Mouse (Mus musculus) stomach, embryonic 15.5 days (tissue): ENCODE results near the gene 4930563M21Rik. TPM values are rescaled to one million over a fixed set of nuclear protein-coding genes. Genes with fewer than 3 reads are reported as not detected.

Source experiments
- ATAC-seq: fragments of 200-750 bp; cut with Nextera tagmentation; 2 replicates; pipeline ENCODE4 v1.8.0; 2017; ENCODE audit warnings: low read depth, moderate number of reproducible peaks, moderate TSS enrichment; ENCODE audit not compliant: insufficient read depth, low FRiP score
- H3K27ac ChIP-seq: fragments of 300-500 bp; sonication (generic); 2 replicates; pipeline ENCODE4 v1.5.1; 2015; ENCODE audit warnings: mild to moderate bottlenecking, inconsistent platforms
- H3K27me3 ChIP-seq: fragments of 300-500 bp; sonication (generic); replicated peaks from 2 replicates; pipeline ENCODE4 v1.6.1; 2015; ENCODE audit warnings: inconsistent platforms
- H3K36me3 ChIP-seq: fragments of 300-500 bp; sonication (generic); 2 replicates; pipeline ENCODE4 v1.6.1; 2015; ENCODE audit warnings: inconsistent platforms
- H3K4me1 ChIP-seq: fragments of 300-500 bp; sonication (generic); 2 replicates; pipeline ENCODE4 v1.6.1; 2015; ENCODE audit warnings: inconsistent platforms
- H3K4me2 ChIP-seq: fragments of 300-500 bp; sonication (generic); 2 replicates; pipeline ENCODE4 v1.6.1; 2015; ENCODE audit warnings: mild to moderate bottlenecking, inconsistent platforms
- H3K4me3 ChIP-seq: fragments of 300-500 bp; sonication (generic); replicated peaks from 2 replicates; pipeline ENCODE4 v1.5.1; 2015; ENCODE audit warnings: inconsistent platforms
- H3K9ac ChIP-seq: fragments of 300-500 bp; sonication (generic); 2 replicates; pipeline ENCODE4 v1.6.1; 2015; ENCODE audit warnings: inconsistent platforms
- H3K9me3 ChIP-seq: fragments of 300-500 bp; sonication (generic); 2 replicates; pipeline ENCODE4 v1.6.1; 2016; ENCODE audit warnings: inconsistent platforms
- WGBS: fragments of 180-500 bp; shearing (Covaris S2); methylation state at CpG from one replicate; pipeline ENCODE4 v1.1.7; 2015; 5-methylcytosine and 5-hydroxymethylcytosine counted together
- polyA plus RNA-seq: library from polyadenylated mRNA; unstranded; fragments of >200 nt; fragmentation: Nextera tagmentation; extraction: Ambion mirVana; gene quantifications from 2 replicates; pipeline ENCODE4 v1.2.1, GENCODE M21; 2015

4930563M21Rik gene
- polyA plus RNA-seq, 1 experiment from 2014 or later = not detected

DNA sequence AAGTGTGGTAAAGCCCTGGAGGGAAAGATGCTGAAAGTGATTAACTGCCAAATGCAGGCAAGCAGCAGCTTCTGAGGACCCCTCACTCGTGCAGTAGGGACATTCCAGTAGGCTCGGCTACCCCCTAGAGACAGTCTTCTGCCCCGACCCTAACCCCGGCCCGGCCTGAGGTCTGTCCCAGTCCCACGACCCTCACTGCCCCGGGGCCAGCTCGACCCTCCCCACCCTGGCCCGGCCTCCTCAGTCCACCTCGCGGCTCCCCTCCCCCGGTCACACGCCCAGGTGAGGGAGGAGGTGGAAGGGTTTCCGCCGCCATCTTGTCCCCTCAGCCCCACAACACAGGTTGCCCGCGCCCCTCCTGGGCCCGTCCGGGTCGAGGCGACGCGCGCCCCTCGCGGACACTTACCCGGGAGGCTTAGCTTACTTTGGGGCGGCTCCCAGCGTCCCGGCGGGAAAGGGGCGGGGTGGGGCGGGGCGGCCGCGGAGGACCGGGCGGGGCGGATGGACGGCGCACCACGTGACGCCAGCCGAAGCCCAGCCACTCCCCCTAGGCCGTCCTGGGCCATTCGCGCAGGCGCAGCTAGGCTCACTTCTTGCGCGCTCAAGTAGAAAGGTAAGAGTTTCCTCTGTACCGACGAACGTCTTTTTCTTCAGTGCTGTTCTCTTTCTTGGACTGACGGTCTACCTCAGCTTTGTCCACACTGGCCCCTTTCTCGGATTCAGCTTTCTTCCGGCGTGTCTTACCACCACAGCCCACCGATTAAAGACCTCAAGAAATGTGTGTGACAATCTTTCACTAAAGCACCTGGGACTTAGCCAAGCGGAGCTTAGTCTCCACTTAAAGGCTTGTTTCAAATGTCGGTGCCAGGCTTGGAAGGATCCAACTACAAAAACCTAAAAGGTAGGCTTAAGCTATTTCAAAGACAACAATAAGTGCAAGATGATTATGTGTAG lies 72.4 kb downstream of the 4930563M21Rik start, which contains the start of gene Scaper:
Gene Scaper, minus strand, starts transcription at position 456 of the 954 bp plus-strand sequence.
- no peaks in the 10 kb centered on the region for H3K9me3 ChIP-seq
- no peaks in the 10 kb centered on the region for H3K27me3 ChIP-seq
- ATAC-seq = peak; percentile 98
- peak within 1 kb of the TSS; percentile 56 for H3K4me2 ChIP-seq
- peak within 1 kb of the TSS; percentile 64 for H3K9ac ChIP-seq
- H3K27ac ChIP-seq = peak within 1 kb of the TSS; percentile 84
- peak within 1 kb of the TSS; percentile 75 for H3K4me3 ChIP-seq
- under 1% methylated on average over 54 of the region's 60 CpGs for WGBS
- no peaks in the 10 kb centered on the region for H3K36me3 ChIP-seq
- peaks cover 8% of the 10 kb centered on the region for H3K4me1 ChIP-seq

DNA sequence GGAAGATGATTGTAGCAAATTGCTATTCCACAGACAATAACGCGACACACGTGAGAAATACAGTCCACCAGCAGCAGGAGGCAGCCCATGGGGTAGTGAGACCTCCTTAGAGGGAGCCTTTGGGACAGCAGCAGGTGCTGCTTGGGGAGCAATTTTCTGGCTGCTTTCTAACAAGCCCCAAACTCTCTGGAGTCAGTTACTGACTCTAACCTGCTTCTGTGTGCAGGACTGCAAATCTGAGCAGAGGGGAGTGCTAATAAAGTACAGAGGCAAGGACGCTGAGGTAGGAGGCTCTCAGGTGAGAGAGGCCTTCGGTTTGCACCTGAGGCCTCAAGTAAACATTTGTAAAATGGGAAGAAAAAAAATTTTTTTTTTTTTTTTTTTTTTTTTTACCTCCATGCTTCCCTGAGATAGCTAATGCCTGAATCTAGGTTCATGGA lies 73.1 kb downstream of the 4930563M21Rik start:
- 33% methylated on average over 5 of the region's 5 CpGs for WGBS
- no peak for ATAC-seq

DNA sequence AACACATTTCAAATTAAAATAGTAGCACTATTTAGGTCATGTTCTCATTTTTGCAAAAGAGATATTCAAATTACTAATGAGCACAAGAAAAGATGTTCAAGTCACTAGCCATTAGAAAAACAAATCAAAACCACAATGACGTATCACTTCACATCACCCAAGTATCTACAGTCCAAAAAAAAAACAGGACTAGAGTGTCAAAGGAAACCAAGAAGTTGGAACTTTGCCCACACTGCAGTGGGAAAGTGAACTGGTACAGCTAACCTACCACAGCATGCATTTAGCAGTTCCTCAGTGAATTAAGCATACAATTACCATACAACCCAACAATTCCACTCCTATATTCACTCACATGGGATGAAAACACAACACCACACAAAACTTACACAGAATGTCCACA lies 77.9 kb downstream of the 4930563M21Rik start:
- ATAC-seq = no peak
- H3K9me3 ChIP-seq = no peaks in the 10 kb centered on the region
- H3K27ac ChIP-seq = no peak overlapping the region
- H3K4me1 ChIP-seq = peaks cover 5% of the 10 kb centered on the region; the same call in 1 of the 2 replicates
- 86% methylated on average over 1 of the region's 1 CpGs for WGBS
- no peak overlapping the region for H3K4me2 ChIP-seq
- no peak overlapping the region for H3K4me3 ChIP-seq
- H3K27me3 ChIP-seq = no peaks in the 10 kb centered on the region
- no peaks in the 10 kb centered on the region for H3K36me3 ChIP-seq
- H3K9ac ChIP-seq = no peak overlapping the region

More for the DNA sequence above, 73.1 kb downstream of the 4930563M21Rik start:
- no peaks in the 10 kb centered on the region for H3K36me3 ChIP-seq
- H3K4me1 ChIP-seq = peaks cover 8% of the 10 kb centered on the region
- H3K27ac ChIP-seq = peak overlapping the region; percentile 81
- no peaks in the 10 kb centered on the region for H3K27me3 ChIP-seq
- peak overlapping the region; percentile 56 for H3K4me2 ChIP-seq
- H3K4me3 ChIP-seq = peak overlapping the region; percentile 75
- H3K9me3 ChIP-seq = no peaks in the 10 kb centered on the region
- H3K9ac ChIP-seq = no peak overlapping the region

DNA sequence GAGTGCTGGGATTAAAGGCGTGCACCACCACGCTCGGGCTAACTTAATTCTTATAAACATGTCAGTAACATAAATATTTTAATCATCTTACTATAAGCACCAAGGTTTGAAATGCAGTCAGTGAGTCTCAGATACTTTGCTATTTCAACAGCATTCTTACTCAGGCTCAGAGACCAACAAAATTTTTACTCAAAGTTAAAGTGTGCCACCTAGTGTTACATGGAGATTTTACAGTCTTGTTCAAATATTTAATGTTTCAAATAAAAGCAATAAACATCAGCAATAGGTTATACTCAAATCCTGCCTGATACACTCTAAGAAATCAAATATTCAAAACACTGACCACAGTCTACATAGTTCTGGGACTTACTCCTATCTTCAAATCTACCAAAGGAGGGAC lies 91.8 kb downstream of the 4930563M21Rik start:
- 52% methylated on average over 3 of the region's 3 CpGs for WGBS
- Histone ChIP-seq H3K4me3 (no peak overlapping the region), H3K4me2 (no peak overlapping the region), H3K36me3 (no peaks in the 10 kb centered on the region), H3K9ac (no peak overlapping the region), H3K9me3 (no peaks in the 10 kb centered on the region), H3K4me1 (no peaks in the 10 kb centered on the region), H3K27me3 (no peaks in the 10 kb centered on the region), H3K27ac (no peak overlapping the region)
- ATAC-seq = no peak

DNA sequence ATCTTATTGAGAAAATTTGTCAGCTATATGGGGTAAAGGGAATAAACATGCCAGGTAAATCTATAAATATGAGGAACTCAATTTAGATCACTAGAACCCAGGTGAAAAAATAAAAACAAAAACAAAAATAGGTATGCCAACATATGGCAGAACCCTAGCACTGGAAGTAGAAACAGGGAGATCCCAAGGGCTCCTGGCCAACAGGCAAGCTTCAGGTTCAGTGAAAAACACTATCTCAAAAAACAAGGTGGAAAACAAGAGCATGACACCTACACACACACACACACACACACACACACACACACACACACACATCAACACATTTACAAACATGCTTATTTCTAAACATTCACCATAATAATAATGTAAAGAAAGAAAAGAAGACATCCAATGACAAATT lies 93.6 kb downstream of the 4930563M21Rik start:
- Histone ChIP-seq H3K27me3 (no peaks in the 10 kb centered on the region), H3K9ac (no peak overlapping the region), H3K4me1 (no peaks in the 10 kb centered on the region), H3K4me2 (no peak overlapping the region), H3K36me3 (no peaks in the 10 kb centered on the region), H3K27ac (no peak overlapping the region), H3K4me3 (no peak overlapping the region), H3K9me3 (no peaks in the 10 kb centered on the region)
- ATAC-seq = no peak

Other genes with a start within 250 kb of the 4930563M21Rik start
- gene Scaper, start 72.4 kb downstream of the 4930563M21Rik start, polyA plus RNA-seq = 9.6 and 10.1 TPM in 2 replicates
- 187 and 192 TPM in 2 replicates for gene Rcn2, start 31.3 kb upstream of the 4930563M21Rik start, polyA plus RNA-seq
- gene Pstpip1, start 79.4 kb upstream of the 4930563M21Rik start, polyA plus RNA-seq = 2.2 and 2.4 TPM in 2 replicates
- gene Tspan3, start 154.9 kb upstream of the 4930563M21Rik start, polyA plus RNA-seq = 409 and 422 TPM in 2 replicates